12 mouse cellular contexts compared by ENCODE assay signal in genomic region chr5:65525674-65526443, GRCm38 (mm10). TPM values are rescaled to one million over a fixed set of nuclear protein-coding genes. Genes with fewer than 3 reads are reported as not detected.
DNase-seq lines count a peak whose midpoint lies in the region; ATAC-seq and TF ChIP-seq lines count a peak whose summit lies in the region.
"Had no signal": no experiment of that assay in that cellular context is flagged by ENCODE, and none has a peak within 500 bp of the region (broad histone marks: within the 10 kb centered on the region; RNA-seq: fewer than 3 reads in every experiment).

No protein-coding gene starts in this region.

- 9% methylated on average over 8 of the region's 8 CpGs for WGBS in embryonic facial prominence, embryonic 14.5 days
- 6% methylated on average over 8 of the region's 8 CpGs for WGBS in embryonic facial prominence, embryonic 10.5 days
- WGBS in liver, postnatal 0 days (ENCODE audit: insufficient replicate concordance): 51% methylated on average over 8 of the region's 8 CpGs
- WGBS in liver, embryonic 11.5 days: 25% methylated on average over 8 of the region's 8 CpGs

- peak; percentile 68 for TF ChIP-seq CTCF in liver, postnatal 0 days (IDR thresholded peaks at IDR 0.05; ENCODE audit: low read depth)

- H3K9ac ChIP-seq in embryonic facial prominence, embryonic 14.5 days (ENCODE audit: low read depth, low read length): no peak overlapping the region
- no peak overlapping the region for H3K9ac ChIP-seq in liver, postnatal 0 days (replicated peaks)
- H3K9ac ChIP-seq in liver, embryonic 11.5 days (ENCODE audit: low read depth, low read length): no peak overlapping the region
- H3K9ac ChIP-seq: midbrain, embryonic 12.5 days had no signal

- no peaks in the 10 kb centered on the region for H3K36me3 ChIP-seq in embryonic facial prominence, embryonic 14.5 days (ENCODE audit: control insufficient read depth, insufficient read depth, low read length)
- no peaks in the 10 kb centered on the region for H3K36me3 ChIP-seq in embryonic facial prominence, embryonic 10.5 days (replicated peaks)
- H3K36me3 ChIP-seq in liver, postnatal 0 days (replicated peaks; ENCODE audit: insufficient read depth, low read length): no peaks in the 10 kb centered on the region
- no peaks in the 10 kb centered on the region for H3K36me3 ChIP-seq in liver, embryonic 11.5 days (ENCODE audit: control insufficient read depth, insufficient read depth, low read length)
- H3K36me3 ChIP-seq: midbrain, embryonic 12.5 days had no signal

- peak; percentile 27 for DNase-seq in embryonic facial prominence, embryonic 14.5 days (ENCODE audit: low spot score)
- DNase-seq in embryonic facial prominence, embryonic 10.5 days (ENCODE audit: low spot score): no peak
- no peak for DNase-seq in liver, postnatal 0 days
- DNase-seq in liver, embryonic 11.5 days (ENCODE audit: low spot score): no peak
- DNase-seq in NIH3T3 (ENCODE audit: low read depth): peak; percentile 24
- DNase-seq in lung, postnatal 36 days: peak; percentile 66
- DNase-seq in adrenal gland, adult (ENCODE audit: inconsistent age in 2 of 2, low spot score in 1 of 2): no peak
- DNase-seq in left cerebral cortex, postnatal 14 days (ENCODE audit: low spot score in 2 of 2): no peak
- DNase-seq: gastrocnemius, postnatal 36 days; layer of hippocampus, adult 9-11 months had no signal

- H3K4me1 ChIP-seq in embryonic facial prominence, embryonic 14.5 days (ENCODE audit: control insufficient read depth, insufficient read depth, low read length): no peaks in the 10 kb centered on the region
- H3K4me1 ChIP-seq in embryonic facial prominence, embryonic 10.5 days: peaks cover 5% of the 10 kb centered on the region
- H3K4me1 ChIP-seq in liver, postnatal 0 days (ENCODE audit: insufficient read depth): no peaks in the 10 kb centered on the region
- no peaks in the 10 kb centered on the region for H3K4me1 ChIP-seq in liver, embryonic 11.5 days (replicated peaks; ENCODE audit: control insufficient read depth, insufficient read depth, low read length)

- ATAC-seq in embryonic facial prominence, embryonic 14.5 days (ENCODE audit: low read depth): peak; percentile 65; the same call in 1 of the 2 replicates
- ATAC-seq in liver, postnatal 0 days: peak; percentile 51; the same call in 1 of the 2 replicates
- no peak; the same call in 1 of the 2 replicates for ATAC-seq in liver, embryonic 11.5 days (replicated peaks; ENCODE audit: low FRiP score)

- no peaks in the 10 kb centered on the region for H3K9me3 ChIP-seq in embryonic facial prominence, embryonic 14.5 days (ENCODE audit: control insufficient read depth, low read length)
- H3K9me3 ChIP-seq in embryonic facial prominence, embryonic 10.5 days: no peaks in the 10 kb centered on the region
- H3K9me3 ChIP-seq in liver, postnatal 0 days (ENCODE audit: low read length): no peaks in the 10 kb centered on the region
- no peaks in the 10 kb centered on the region for H3K9me3 ChIP-seq in liver, embryonic 11.5 days (ENCODE audit: control insufficient read depth, low read length)
- H3K9me3 ChIP-seq: midbrain, embryonic 12.5 days had no signal

- no peaks in the 10 kb centered on the region for H3K27me3 ChIP-seq in embryonic facial prominence, embryonic 14.5 days (replicated peaks; ENCODE audit: control insufficient read depth, insufficient read depth, low read length)
- H3K27me3 ChIP-seq in embryonic facial prominence, embryonic 10.5 days (replicated peaks; ENCODE audit: low read depth, poor library complexity, severe bottlenecking): no peaks in the 10 kb centered on the region
- H3K27me3 ChIP-seq in liver, postnatal 0 days (ENCODE audit: insufficient read depth, low read length): no peaks in the 10 kb centered on the region
- no peaks in the 10 kb centered on the region for H3K27me3 ChIP-seq in liver, embryonic 11.5 days (replicated peaks; ENCODE audit: control insufficient read depth, insufficient read depth, low read length)

- no peak overlapping the region for H3K27ac ChIP-seq in embryonic facial prominence, embryonic 14.5 days (replicated peaks; ENCODE audit: low read depth, low read length)
- H3K27ac ChIP-seq in embryonic facial prominence, embryonic 10.5 days (replicated peaks): no peak overlapping the region
- H3K27ac ChIP-seq in liver, postnatal 0 days (ENCODE audit: low read depth): no peak overlapping the region
- no peak overlapping the region for H3K27ac ChIP-seq in liver, embryonic 11.5 days (ENCODE audit: low read depth, low read length)
- H3K27ac ChIP-seq: midbrain, embryonic 12.5 days had no signal

- H3K4me3 ChIP-seq in embryonic facial prominence, embryonic 14.5 days (ENCODE audit: low read depth, low read length): no peak overlapping the region
- H3K4me3 ChIP-seq in embryonic facial prominence, embryonic 10.5 days: no peak overlapping the region
- H3K4me3 ChIP-seq in liver, postnatal 0 days (ENCODE audit: low read depth, low read length): no peak overlapping the region
- no peak overlapping the region for H3K4me3 ChIP-seq in liver, embryonic 11.5 days (ENCODE audit: low read depth, low read length)
- H3K4me3 ChIP-seq: midbrain, embryonic 12.5 days had no signal

- intact Hi-C loops in left cerebral cortex, postnatal 14 days (cut with DNase I): no loop called here

- H3K4me2 ChIP-seq in embryonic facial prominence, embryonic 14.5 days (ENCODE audit: low read depth, low read length): no peak overlapping the region
- no peak overlapping the region for H3K4me2 ChIP-seq in liver, postnatal 0 days (ENCODE audit: low read depth, low read length)
- H3K4me2 ChIP-seq in liver, embryonic 11.5 days: no peak overlapping the region
- H3K4me2 ChIP-seq: midbrain, embryonic 12.5 days had no signal

- no peak for TF ChIP-seq EP300 in liver, postnatal 0 days (IDR thresholded peaks at IDR 0.05; ENCODE audit: low read depth)

RNA-seq across cellular contexts. Expression of gene Smim14, which starts 11.1 kb away (rescaled TPM):
- 144 and 146 TPM in 2 replicates for polyA plus RNA-seq in embryonic facial prominence, embryonic 14.5 days (2014; fragmentation: Nextera tagmentation; extraction: Ambion mirVana)
- polyA plus RNA-seq in embryonic facial prominence, embryonic 10.5 days (2016; fragmentation: Nextera tagmentation; extraction: Ambion mirVana): 56.0 and 69.3 TPM in 2 replicates
- 87.0 and 91.0 TPM in 2 replicates for polyA plus RNA-seq in liver, postnatal 0 days (2015; fragmentation: Nextera tagmentation; extraction: Ambion mirVana)
- polyA plus RNA-seq in liver, embryonic 11.5 days (2014; fragmentation: Nextera tagmentation; extraction: Ambion mirVana): 56.5 and 68.9 TPM in 2 replicates
- 100 to 1,000 TPM; 147 to 161 TPM for total RNA-seq in left cerebral cortex, postnatal 14 days (2021)

RNA-seq across cellular contexts. Expression of gene Ube2k, which starts 11.2 kb away (rescaled TPM):
- 122 and 130 TPM in 2 replicates for polyA plus RNA-seq in embryonic facial prominence, embryonic 14.5 days (2014; fragmentation: Nextera tagmentation; extraction: Ambion mirVana)
- polyA plus RNA-seq in embryonic facial prominence, embryonic 10.5 days (2016; fragmentation: Nextera tagmentation; extraction: Ambion mirVana): 214 and 216 TPM in 2 replicates
- 73.2 and 74.6 TPM in 2 replicates for polyA plus RNA-seq in liver, postnatal 0 days (2015; fragmentation: Nextera tagmentation; extraction: Ambion mirVana)
- polyA plus RNA-seq in liver, embryonic 11.5 days (2014; fragmentation: Nextera tagmentation; extraction: Ambion mirVana): 126 and 131 TPM in 2 replicates
- 100 to 1,000 TPM; 122 to 132 TPM for total RNA-seq in left cerebral cortex, postnatal 14 days (2021)

RNA-seq across cellular contexts. Expression of gene Gm43552, which starts 33.2 kb away (rescaled TPM):
- not detected in 2 replicates for polyA plus RNA-seq in embryonic facial prominence, embryonic 14.5 days (2014; fragmentation: Nextera tagmentation; extraction: Ambion mirVana)
- polyA plus RNA-seq in embryonic facial prominence, embryonic 10.5 days (2016; fragmentation: Nextera tagmentation; extraction: Ambion mirVana): not detected in 2 replicates
- polyA plus RNA-seq in liver, postnatal 0 days (2015; fragmentation: Nextera tagmentation; extraction: Ambion mirVana): 1.4 TPM in 1 of 2 replicates, not detected in the other
- polyA plus RNA-seq in liver, embryonic 11.5 days (2014; fragmentation: Nextera tagmentation; extraction: Ambion mirVana): not detected in 2 replicates
- total RNA-seq in left cerebral cortex, postnatal 14 days (2021): 1 to 10 TPM in 1 of 2 experiments, not detected in 1; 3.4 TPM
- total RNA-seq: gastrocnemius, postnatal 36 days had no signal
- polyA plus RNA-seq: C2C12; midbrain, embryonic 12.5 days had no signal

Comparison
In these comparisons a context has a peak if more than half of its experiments do, and no peak if none do; other contexts are left out.
1. DNase-seq: peak in embryonic facial prominence, embryonic 14.5 days (single experiment), NIH3T3 (single experiment) and lung, postnatal 36 days (single experiment); none in embryonic facial prominence, embryonic 10.5 days (single experiment), liver, postnatal 0 days (single experiment), liver, embryonic 11.5 days (single experiment), adrenal gland, adult (0 of 2) and left cerebral cortex, postnatal 14 days (0 of 2).